Mouse (Mus musculus) ZHBTc4 (cell line): ENCODE results near the gene Spats2l.

Source experiments
- DNase-seq: peaks from one replicate; pipeline ENCODE4 v3.0.0-alpha.2; 2011; ENCODE audit warnings: low read depth, low spot score

The Spats2l gene

GRCm38 (mm10) chr1:57824966-57825759 is 51.2 kb downstream of the Spats2l start:
- no peak for DNase-seq

- DNase-seq, result no peak
These were observed 52.3 kb downstream of the Spats2l start for GRCm38 (mm10) chr1:57826245-57826644.

- DNase-seq, result no peak
These were observed 59.2 kb downstream of the Spats2l start for GRCm38 (mm10) chr1:57833145-57833544.

- no peak for DNase-seq
These were observed 61.2 kb downstream of the Spats2l start for GRCm38 (mm10) chr1:57835128-57835527.

DNA sequence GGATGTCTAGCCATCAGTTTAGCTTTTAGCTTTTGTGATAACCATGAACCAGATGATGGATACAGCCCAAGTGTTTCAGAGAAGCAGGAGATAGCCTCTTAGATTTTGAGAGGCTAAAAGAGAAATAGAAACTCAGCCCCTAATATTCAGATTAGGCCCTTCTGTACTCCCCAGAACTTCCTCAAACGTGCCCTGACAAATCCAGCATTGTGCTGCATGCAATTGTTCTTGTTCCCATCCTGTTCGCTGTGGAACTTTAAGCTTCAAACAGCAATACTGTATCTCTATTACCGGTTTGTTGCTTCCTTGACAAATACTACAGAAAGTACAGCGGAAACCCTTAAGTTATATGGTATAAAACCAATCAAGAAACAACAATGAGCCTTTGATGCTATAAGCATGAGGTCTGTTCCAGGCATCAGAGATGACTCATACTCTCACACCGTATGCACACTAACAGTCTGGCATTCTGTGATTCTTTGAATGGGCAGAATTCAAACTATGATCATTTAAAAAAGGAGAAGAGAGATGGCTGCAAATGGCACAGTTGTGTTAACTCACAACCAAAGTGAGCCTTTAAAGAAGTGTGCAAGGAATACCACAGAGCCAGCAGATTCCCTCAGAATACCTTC is 62.8 kb downstream of the Spats2l start:
- DNase-seq, result no peak

DNA sequence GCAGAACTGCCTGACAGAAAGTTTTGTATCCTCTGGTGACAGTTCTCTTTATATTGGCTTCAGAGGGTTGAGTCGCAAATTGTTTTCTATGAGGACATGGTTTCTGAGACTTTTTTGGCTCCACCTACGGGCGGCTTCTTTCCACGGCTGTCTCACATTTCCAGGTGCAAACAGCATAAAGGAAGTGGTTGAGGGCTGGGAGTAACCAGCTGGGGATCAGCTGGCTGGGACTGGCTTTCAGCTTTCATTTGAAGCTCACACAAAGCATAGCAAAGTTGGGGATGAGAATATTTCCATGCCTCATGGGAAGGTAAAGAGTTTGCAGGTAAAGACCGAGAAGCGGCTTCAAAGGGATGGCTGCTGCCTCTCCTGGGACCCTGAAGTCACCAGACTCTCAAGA is 65.9 kb downstream of the Spats2l start:
- DNase-seq, result peak; percentile 8

DNA sequence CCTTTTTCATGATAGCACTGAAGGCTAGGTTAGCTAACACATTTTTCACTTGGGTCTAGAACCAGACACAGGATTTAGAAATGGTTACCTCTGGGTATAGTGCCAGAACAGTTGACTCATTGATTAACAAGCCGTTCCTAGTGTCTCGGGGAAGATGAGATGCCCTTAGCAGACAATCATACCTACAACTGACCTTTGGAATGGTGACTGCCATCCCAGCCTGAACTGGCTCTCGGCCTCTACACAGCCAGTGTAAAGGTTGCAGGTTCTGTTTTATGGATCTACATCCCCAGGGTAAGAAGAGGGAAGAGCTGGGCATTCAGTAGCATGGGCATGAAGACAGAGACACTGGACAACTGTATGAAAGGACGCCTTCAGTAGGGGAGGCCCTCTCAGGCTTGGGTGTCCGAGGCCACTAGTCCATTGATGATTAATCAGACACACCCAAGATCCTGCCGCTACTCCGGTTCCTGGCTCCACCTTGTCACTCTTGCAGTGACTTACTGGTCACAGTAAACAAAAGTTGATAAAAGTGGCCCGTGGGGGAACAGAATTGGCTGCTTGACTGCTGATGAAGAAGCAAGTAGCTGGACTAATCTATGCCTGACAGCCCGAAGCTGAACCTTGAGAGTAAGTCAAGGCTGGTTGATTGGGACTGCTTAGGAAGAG is 71.2 kb downstream of the Spats2l start:
- no peak for DNase-seq

GRCm38 (mm10) chr1:57846856-57847698 is 73.1 kb downstream of the Spats2l start:
- DNase-seq, result no peak

- no peak for DNase-seq
These were observed 75.1 kb downstream of the Spats2l start for GRCm38 (mm10) chr1:57849087-57849486.

DNA sequence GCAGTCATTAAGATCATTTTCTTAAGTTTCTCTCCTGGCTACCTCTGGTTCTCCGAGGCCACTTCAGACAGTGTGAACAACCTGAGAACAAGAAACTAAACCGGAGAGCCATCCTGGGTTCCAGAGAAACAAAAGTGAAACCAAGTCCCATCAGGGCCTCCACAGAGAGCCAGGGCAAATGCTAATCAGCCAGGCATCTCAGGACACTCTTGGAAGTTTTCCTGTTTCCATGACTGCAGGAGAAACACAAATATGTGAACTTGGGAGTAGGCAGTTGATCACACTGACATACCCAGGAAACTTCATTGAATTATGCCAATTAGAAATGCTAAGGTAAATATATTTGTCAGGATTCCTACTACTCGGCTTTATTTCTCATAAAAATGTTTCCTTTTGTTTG is 76.0 kb downstream of the Spats2l start:
- no peak for DNase-seq

GRCm38 (mm10) chr1:57851871-57852270 is 77.9 kb downstream of the Spats2l start:
- no peak for DNase-seq

DNA sequence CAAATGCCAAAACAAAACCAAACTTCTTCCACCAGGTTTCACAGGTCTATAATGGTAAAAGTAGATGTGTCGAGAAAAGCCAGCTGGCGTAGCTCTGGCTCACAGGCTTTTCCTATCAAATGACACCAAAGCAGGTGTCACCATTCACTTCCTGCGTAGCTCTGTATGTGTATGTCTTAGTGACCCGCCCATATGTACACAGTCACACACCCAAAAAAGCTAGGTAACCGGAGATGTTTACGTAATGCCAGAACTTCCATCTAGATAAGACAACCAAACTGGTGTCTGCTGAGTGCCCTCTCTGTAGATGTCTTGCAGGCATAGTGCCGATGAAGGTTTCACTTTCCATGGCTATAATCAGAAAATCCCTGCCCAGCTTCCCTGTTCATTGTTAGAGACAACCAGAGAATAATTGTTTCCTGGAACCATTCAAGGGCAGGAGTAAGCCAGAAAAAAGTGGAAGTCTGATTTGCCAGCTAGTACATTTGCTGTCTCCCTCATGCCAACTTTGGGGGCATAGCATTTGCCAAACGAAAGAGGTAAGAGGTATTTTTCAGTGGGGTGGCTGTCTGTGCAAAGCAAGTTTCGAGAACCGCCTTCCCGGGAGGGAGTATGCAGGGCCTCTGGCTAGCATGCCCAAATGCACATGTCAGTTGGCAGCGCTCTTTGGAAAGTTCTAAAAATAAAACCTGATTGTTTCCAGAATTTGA is 78.8 kb downstream of the Spats2l start:
- no peak for DNase-seq

GRCm38 (mm10) chr1:57857799-57858198 is 83.8 kb downstream of the Spats2l start:
- DNase-seq, result no peak

DNA sequence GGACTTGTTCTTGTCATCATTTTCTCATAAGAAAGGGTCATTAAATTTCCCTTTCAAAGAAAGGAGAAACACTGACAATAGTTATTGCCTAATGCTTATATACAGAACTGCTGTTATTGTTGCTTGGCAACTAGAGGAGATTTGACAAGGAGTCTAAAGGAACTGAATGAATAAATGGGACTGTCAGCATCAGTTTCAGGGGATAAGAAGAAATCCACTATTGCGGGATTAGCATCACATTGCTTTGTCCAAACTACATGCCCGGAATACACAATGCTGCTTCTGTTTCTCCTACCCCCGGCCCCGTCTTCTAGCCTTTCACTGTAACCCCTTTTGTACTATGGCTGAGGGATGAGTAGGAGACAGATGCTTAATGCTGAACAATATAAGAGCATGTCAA is 88.1 kb downstream of the Spats2l start:
- DNase-seq, result no peak

GRCm38 (mm10) chr1:57868651-57869050 is 94.7 kb downstream of the Spats2l start:
- DNase-seq, result no peak

DNA sequence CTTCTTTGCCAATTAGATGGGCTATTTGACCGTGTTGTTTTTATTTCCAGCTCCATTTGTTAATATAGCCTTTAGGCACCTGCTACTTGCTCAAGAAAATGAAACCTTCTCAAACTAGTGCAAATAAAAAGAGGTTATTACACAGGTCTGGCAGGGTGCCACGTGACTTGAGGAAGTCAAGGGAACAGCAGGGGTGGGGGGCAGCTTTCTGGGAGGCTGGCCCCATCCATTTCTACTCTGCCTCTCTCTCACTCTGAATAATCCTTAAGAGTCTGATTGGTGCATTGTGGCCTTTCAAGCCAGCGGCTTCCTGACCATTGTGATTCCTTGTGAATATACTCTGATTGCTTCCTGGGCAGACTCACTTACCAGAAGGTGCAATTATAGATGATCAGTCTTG is 98.0 kb downstream of the Spats2l start:
- DNase-seq, result no peak

DNA sequence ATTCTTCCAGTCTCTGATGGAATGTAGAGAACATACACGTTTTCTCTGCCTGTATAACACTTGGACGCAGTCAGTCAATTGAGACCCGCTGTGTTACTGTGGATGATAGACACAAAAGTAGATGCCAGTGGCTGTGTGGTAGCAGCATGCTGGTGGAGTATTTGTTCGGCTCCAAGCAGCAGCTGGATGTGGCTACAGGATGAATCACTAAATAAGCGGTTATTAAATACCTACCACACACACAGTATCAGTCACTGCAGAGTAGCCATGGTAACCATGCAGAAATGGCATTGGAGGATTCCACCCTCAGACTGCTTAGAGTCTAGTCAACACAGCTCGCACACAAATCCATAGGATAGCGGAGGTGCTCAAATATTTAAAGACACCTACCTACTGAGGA is 100.0 kb downstream of the Spats2l start:
- DNase-seq, result no peak

DNA sequence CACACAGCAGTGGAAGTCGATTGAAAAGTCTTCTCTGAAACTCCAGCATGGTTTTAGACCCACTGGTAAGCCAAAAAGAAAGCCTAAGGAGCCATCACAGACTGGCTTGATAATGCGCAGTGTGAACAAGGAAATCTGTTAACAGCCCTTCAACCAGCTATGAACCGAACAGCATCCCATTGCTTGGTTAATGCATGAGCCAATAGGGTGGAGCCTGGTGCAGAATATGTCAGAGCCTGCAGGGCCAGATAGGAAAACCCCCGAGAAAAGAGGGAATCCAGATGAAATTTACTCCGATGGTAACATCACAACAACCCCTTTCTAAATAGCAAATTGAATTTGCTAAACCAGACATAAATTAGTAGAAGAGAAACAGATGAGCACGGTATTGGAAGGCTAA is 101.1 kb downstream of the Spats2l start:
- no peak for DNase-seq

GRCm38 (mm10) chr1:57875512-57875911 is 101.5 kb downstream of the Spats2l start:
- DNase-seq, result no peak

DNA sequence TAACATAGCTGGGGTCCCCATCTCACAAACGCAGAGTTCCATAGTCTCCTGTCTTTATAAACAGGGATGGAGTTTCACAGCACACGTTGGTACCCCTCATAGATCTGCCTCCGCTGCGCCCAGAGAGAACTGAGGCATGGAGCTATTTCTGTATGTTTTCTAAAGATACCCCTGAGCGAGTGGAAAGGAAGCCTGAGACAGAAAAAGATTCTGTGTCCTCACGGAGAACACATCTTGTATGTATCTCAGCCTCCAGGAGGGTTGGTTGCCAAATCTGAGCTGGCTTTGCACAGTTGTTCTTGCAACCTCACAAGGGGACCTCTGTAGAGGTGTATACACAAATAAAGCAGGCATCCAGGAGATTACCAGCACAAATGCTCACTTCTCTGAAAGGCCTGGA is 105.0 kb downstream of the Spats2l start:
- DNase-seq, result no peak

- no peak for DNase-seq
These were observed 110.9 kb downstream of the Spats2l start for GRCm38 (mm10) chr1:57884867-57885266.
